Mouse (Mus musculus) E14TG2a.4 (cell line): Measurements from ENCODE around the gene Mkrn2.

Source experiments
- CTCF ChIP-seq: conservative IDR thresholded peaks from 2 replicates; pipeline ENCODE4 v1.5.1; 2014; ENCODE audit warnings: low read length
- NANOG ChIP-seq: IDR thresholded peaks from 2 replicates; pipeline ENCODE4 v1.6.1; 2014; ENCODE audit warnings: borderline replicate concordance, low read length, mixed read lengths
- POU5F1 ChIP-seq: IDR thresholded peaks from 2 replicates; pipeline ENCODE4 v1.6.1; 2014; ENCODE audit warnings: low read length, borderline replicate concordance

DNA sequence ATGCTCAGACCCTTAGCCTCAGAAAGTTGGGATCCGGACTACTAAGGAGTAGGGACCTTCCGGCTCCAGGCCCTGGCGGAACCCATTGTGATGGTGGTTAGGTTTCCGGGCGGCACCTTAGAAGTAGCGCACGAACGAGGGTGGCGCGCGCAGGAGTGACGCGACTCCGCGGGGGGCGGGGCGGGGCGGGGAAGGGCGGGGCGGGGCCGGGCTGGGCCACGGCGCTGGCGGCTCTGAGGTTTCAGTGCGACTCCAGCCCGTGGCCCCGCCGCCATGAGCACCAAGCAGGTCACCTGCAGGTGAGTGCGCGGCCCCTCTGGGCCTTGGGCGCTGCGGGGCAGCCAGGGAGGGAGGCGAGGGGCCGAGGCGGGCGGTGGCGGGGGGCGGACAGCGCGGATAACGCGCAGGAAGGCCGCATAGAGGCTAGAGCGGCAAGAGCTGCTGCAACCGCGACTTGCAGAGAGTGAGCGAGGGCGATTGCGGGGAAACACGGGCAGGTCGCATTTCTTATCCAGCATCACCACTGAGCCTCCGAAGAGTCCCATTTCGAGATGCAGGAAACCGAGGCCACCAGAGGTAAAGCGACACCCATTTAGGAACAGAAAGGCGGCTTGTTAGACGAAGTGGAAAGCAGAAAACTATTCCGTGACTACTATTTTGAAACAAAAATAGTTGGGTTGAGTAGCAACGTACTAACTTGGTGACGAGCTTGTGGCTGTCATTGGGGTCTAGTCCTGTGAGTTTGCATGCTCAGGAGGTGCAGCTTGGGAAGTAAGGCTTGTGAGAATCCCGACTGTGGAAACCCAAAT, at the start of gene Mkrn2:
- TF ChIP-seq CTCF (no peak), POU5F1 (no peak), NANOG (no peak)
